Mouse (Mus musculus) stomach, embryonic 16.5 days (tissue): Measurements from ENCODE around the gene Troap. TPM values are rescaled to one million over a fixed set of nuclear protein-coding genes. Genes with fewer than 3 reads are reported as not detected.

Experiments used
- ATAC-seq: fragments of 200-750 bp; cut with Nextera tagmentation; 2 replicates; pipeline ENCODE4 v1.8.0; 2017; ENCODE audit warnings: moderate number of reproducible peaks, moderate TSS enrichment; ENCODE audit not compliant: insufficient read depth, low FRiP score
- H3K27ac ChIP-seq: fragments of 300-500 bp; sonication (generic); 2 replicates; pipeline ENCODE4 v1.5.1; 2014; ENCODE audit warnings: low read length
- H3K27me3 ChIP-seq: fragments of 300-500 bp; sonication (generic); 2 replicates; pipeline ENCODE4 v1.6.1; 2014; ENCODE audit warnings: low read length, control low read depth, mixed read lengths; ENCODE audit not compliant: control insufficient read depth, insufficient read depth
- H3K36me3 ChIP-seq: fragments of 300-500 bp; sonication (generic); 2 replicates; pipeline ENCODE4 v1.6.1; 2014; ENCODE audit warnings: low read length; ENCODE audit not compliant: control insufficient read depth, insufficient read depth
- H3K4me1 ChIP-seq: fragments of 300-500 bp; sonication (generic); 2 replicates; pipeline ENCODE4 v1.6.1; 2014; ENCODE audit warnings: low read length, control low read depth, mixed read lengths; ENCODE audit not compliant: control insufficient read depth, insufficient read depth
- H3K4me2 ChIP-seq: fragments of 300-500 bp; sonication (generic); 2 replicates; pipeline ENCODE4 v1.6.1; 2014; ENCODE audit warnings: low read depth, low read length, mixed read lengths
- H3K4me3 ChIP-seq: fragments of 300-500 bp; sonication (generic); replicated peaks from 2 replicates; pipeline ENCODE4 v1.5.1; 2014; ENCODE audit warnings: mild to moderate bottlenecking, low read length
- H3K9ac ChIP-seq: fragments of 300-500 bp; sonication (generic); 2 replicates; pipeline ENCODE4 v1.6.1; 2014; ENCODE audit warnings: low read length
- H3K9me3 ChIP-seq: fragments of 300-500 bp; sonication (generic); replicated peaks from 2 replicates; pipeline ENCODE4 v1.6.1; 2016; ENCODE audit warnings: low read length, control low read depth; ENCODE audit not compliant: control insufficient read depth
- WGBS: fragments of 180-500 bp; shearing (Covaris S2); extraction: QIAGEN DNeasy Blood & Tissue Kit; methylation state at CpG from one replicate; pipeline ENCODE4 v1.1.7; 2014; 5-methylcytosine and 5-hydroxymethylcytosine counted together
- polyA plus RNA-seq: library from polyadenylated mRNA; unstranded; fragments of >200 nt; fragmentation: Nextera tagmentation; extraction: Ambion mirVana; gene quantifications from 2 replicates; pipeline ENCODE4 v1.2.1, GENCODE M21; 2015

The Troap gene
- polyA plus RNA-seq = 25.6 and 26.4 TPM in 2 replicates

- H3K27me3 ChIP-seq = no peaks in the 10 kb centered on the region
- 16% methylated on average over 9 of the region's 9 CpGs for WGBS
- peak within 1 kb of the TSS; percentile 77 for H3K4me2 ChIP-seq
- peak; percentile 25 for ATAC-seq
- H3K9ac ChIP-seq = peak within 1 kb of the TSS; percentile 77
- peaks cover 14% of the 10 kb centered on the region for H3K4me1 ChIP-seq
- peak within 1 kb of the TSS; percentile 83 for H3K4me3 ChIP-seq
- H3K36me3 ChIP-seq = 0 out of 2 replicates have a peak, but pooled peaks cover 6% of the 10 kb centered on the region
- no peaks in the 10 kb centered on the region for H3K9me3 ChIP-seq
- H3K27ac ChIP-seq = peak within 1 kb of the TSS; percentile 90
These were observed at the start of gene Troap for GRCm38 (mm10) chr15:99074019-99074599. Gene Troap (plus strand): TSS chr15:99074575.

DNA sequence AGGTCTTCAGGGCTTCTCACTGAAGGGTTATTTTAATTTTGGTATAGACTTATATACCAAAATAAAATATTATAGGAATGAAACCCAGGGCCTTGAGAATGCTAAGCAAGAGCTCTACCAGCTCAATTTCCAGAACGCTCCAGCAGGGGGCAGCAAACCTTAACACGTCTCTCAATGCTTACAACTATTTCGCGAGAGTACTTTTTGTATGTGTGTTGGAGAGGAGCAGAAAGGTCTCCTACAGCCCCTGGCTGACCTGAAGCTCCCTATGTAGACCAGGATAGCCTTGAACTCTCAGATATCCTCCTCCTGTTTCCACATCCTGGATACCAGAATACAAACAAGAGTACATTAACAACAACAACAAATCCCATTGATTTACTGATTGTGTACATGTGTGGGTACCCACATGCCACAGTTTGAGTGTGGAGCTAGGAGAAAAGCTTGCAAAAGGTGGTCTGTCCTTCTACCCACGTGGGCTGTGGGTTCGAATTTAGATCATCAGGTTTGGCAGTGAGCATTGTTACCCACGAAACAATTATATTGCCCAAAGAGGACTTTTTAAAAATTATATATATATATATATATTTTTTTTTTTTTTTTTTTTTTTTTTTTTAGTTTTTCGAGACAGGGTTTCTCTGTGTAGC is 49.6 kb upstream of the Troap start:
- Histone ChIP-seq H3K9me3 (0 out of 2 replicates have a peak, but pooled peaks cover 3% of the 10 kb centered on the region), H3K27ac (no peak overlapping the region), H3K36me3 (no peaks in the 10 kb centered on the region), H3K4me2 (no peak overlapping the region), H3K4me1 (peaks cover 3% of the 10 kb centered on the region), H3K27me3 (no peaks in the 10 kb centered on the region), H3K9ac (no peak overlapping the region), H3K4me3 (no peak overlapping the region)
- 21% methylated on average over 7 of the region's 8 CpGs for WGBS
- no peak for ATAC-seq

- ATAC-seq = no peak
- Histone ChIP-seq H3K4me3 (no peak overlapping the region), H3K36me3 (no peaks in the 10 kb centered on the region), H3K27ac (no peak overlapping the region), H3K9ac (no peak overlapping the region), H3K4me2 (no peak overlapping the region), H3K4me1 (peaks cover 3% of the 10 kb centered on the region), H3K9me3 (0 out of 2 replicates have a peak, but pooled peaks cover 3% of the 10 kb centered on the region), H3K27me3 (no peaks in the 10 kb centered on the region)
- 77% methylated on average over 13 of the region's 13 CpGs for WGBS
These were observed 49.0 kb upstream of the Troap start for GRCm38 (mm10) chr15:99025414-99025813.

- 51% methylated on average over 4 of the region's 4 CpGs for WGBS
- Histone ChIP-seq H3K4me1 (peaks cover 3% of the 10 kb centered on the region), H3K9ac (no peak overlapping the region), H3K9me3 (0 out of 2 replicates have a peak, but pooled peaks cover 2% of the 10 kb centered on the region), H3K27me3 (no peaks in the 10 kb centered on the region), H3K27ac (no peak overlapping the region), H3K36me3 (no peaks in the 10 kb centered on the region), H3K4me3 (no peak overlapping the region), H3K4me2 (no peak overlapping the region)
- ATAC-seq = no peak
These were observed 48.1 kb upstream of the Troap start for GRCm38 (mm10) chr15:99026259-99026658.

DNA sequence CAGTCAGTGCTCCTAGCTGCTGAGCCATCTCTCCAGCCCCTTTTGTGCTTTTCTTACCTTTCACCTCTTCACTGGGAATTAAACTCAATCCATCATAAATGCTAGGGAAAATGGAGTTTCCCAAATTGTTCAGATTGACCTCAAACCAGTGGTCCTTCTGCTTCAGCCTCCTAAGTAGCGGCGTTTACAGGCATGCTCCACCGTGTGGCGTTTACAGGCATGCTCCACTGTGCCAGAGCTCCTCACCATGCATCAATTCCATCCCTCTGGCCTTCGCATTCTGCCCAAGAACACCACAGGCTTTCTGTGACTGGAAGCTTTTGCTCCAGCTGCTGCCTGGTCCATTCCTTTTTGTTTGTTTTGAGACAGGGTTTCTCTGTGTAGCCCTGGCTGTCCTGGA is 47.3 kb upstream of the Troap start:
- no peak for ATAC-seq
- H3K4me1 ChIP-seq = peaks cover 11% of the 10 kb centered on the region
- no peaks in the 10 kb centered on the region for H3K27me3 ChIP-seq

DNA sequence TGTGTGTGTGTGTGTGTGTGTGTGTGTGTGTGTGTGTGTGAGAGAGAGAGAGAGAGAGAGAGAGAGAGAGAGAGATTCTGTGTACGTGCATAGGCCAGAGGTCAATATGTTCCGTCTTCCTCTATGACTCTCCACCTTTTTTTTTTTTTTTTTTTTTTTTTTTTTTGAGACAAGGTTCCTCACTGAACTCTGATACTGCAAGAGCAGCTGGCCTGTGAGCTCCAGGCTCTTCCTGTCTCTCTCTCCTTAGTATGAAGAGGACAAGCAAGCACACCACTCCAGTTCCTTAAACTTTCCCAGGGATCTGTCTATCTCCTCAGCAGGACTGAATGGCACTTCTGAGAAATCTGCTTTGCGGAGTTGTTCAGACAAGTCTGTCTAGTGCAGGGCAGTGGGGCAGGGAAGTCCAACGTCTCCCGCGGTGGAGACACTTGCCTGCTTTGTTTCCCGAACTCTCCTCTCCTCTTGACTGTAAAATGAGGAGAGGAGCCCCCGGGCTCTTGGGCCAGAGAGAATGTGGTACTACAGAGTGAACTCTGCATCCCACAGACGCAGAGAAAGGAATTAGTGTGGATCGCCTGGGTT is 45.4 kb upstream of the Troap start:
- Histone ChIP-seq H3K27me3 (no peaks in the 10 kb centered on the region), H3K9ac (peak overlapping the region; percentile 83), H3K4me2 (peak overlapping the region; percentile 92), H3K27ac (peak overlapping the region; percentile 98), H3K9me3 (no peaks in the 10 kb centered on the region), H3K36me3 (no peaks in the 10 kb centered on the region), H3K4me1 (peaks cover 24% of the 10 kb centered on the region), H3K4me3 (peak overlapping the region; percentile 69)
- no peak for ATAC-seq
- 5% methylated on average over 10 of the region's 10 CpGs for WGBS

More for the DNA sequence above, 47.3 kb upstream of the Troap start:
- Histone ChIP-seq H3K4me2 (no peak overlapping the region), H3K9me3 (no peaks in the 10 kb centered on the region), H3K27ac (no peak overlapping the region), H3K4me3 (no peak overlapping the region), H3K36me3 (no peaks in the 10 kb centered on the region), H3K9ac (no peak overlapping the region)
- WGBS = 68% methylated on average over 5 of the region's 5 CpGs

- H3K4me1 ChIP-seq = peaks cover 24% of the 10 kb centered on the region
These were observed 44.5 kb upstream of the Troap start, which contains the start of gene Tuba1c for GRCm38 (mm10) chr15:99029619-99030584. Gene Tuba1c (plus strand): TSS chr15:99029891.

GRCm38 (mm10) chr15:99030585-99031387 is 43.6 kb upstream of the Troap start:
- Histone ChIP-seq H3K27ac (peak overlapping the region; percentile 98), H3K9ac (peak overlapping the region; percentile 83), H3K9me3 (no peaks in the 10 kb centered on the region), H3K4me3 (peak overlapping the region; percentile 69), H3K27me3 (no peaks in the 10 kb centered on the region), H3K4me2 (peak overlapping the region; percentile 92), H3K36me3 (no peaks in the 10 kb centered on the region), H3K4me1 (peaks cover 24% of the 10 kb centered on the region)
- ATAC-seq = peak; percentile 74
- WGBS = 6% methylated on average over 26 of the region's 26 CpGs

More at GRCm38 (mm10) chr15:99029619-99030584, 44.5 kb upstream of the Troap start, which contains the start of gene Tuba1c:
- under 1% methylated on average over 52 of the region's 52 CpGs for WGBS
- H3K27ac ChIP-seq = peak within 1 kb of the TSS; percentile 98
- H3K9ac ChIP-seq = peak within 1 kb of the TSS; percentile 83
- H3K4me3 ChIP-seq = peak within 1 kb of the TSS; percentile 69
- H3K9me3 ChIP-seq = no peaks in the 10 kb centered on the region
- ATAC-seq = peak; percentile 95
- H3K36me3 ChIP-seq = no peaks in the 10 kb centered on the region
- peak within 1 kb of the TSS; percentile 92 for H3K4me2 ChIP-seq
- H3K27me3 ChIP-seq = no peaks in the 10 kb centered on the region
